Mouse (Mus musculus) limb, embryonic 14.5 days (tissue): ENCODE measurements around the gene Srcin1. TPM values are rescaled to one million over a fixed set of nuclear protein-coding genes. Genes with fewer than 3 reads are reported as not detected.

Experiments
- ATAC-seq: fragments of 200-750 bp; cut with Nextera tagmentation; 2 replicates; pipeline ENCODE4 v1.8.0; 2017; ENCODE audit warnings: low read depth, moderate number of reproducible peaks, moderate TSS enrichment; ENCODE audit not compliant: low FRiP score
- DNase-seq: peaks from one replicate; pipeline ENCODE4 v3.0.0-alpha.2; 2015; ENCODE audit warnings: low spot score
- H3K27ac ChIP-seq: fragments of 300-500 bp; sonication (generic); replicated peaks from 2 replicates; pipeline ENCODE4 v1.5.1; 2014; ENCODE audit warnings: low read depth, mild to moderate bottlenecking, low read length, moderate library complexity, mixed read lengths
- H3K27me3 ChIP-seq: fragments of 300-500 bp; sonication (generic); 2 replicates; pipeline ENCODE4 v1.6.1; 2014; ENCODE audit warnings: low read length, mixed read lengths; ENCODE audit not compliant: control insufficient read depth, insufficient read depth
- H3K36me3 ChIP-seq: fragments of 300-500 bp; sonication (generic); 2 replicates; pipeline ENCODE4 v1.6.1; 2014; ENCODE audit warnings: mild to moderate bottlenecking, low read length, moderate library complexity, mixed read lengths; ENCODE audit not compliant: control insufficient read depth, insufficient read depth
- H3K4me1 ChIP-seq: fragments of 300-500 bp; sonication (generic); 2 replicates; pipeline ENCODE4 v1.6.1; 2014; ENCODE audit warnings: antibody characterized with exemption, low read length, mixed read lengths; ENCODE audit not compliant: control insufficient read depth, insufficient read depth
- H3K4me2 ChIP-seq: fragments of 300-500 bp; sonication (generic); replicated peaks from 2 replicates; pipeline ENCODE4 v1.6.1; 2014; ENCODE audit warnings: low read depth, mild to moderate bottlenecking, low read length, moderate library complexity; ENCODE audit not compliant: severe bottlenecking
- H3K4me3 ChIP-seq: fragments of 300-500 bp; sonication (generic); replicated peaks from 2 replicates; pipeline ENCODE4 v1.5.1; 2014; ENCODE audit warnings: low read length
- H3K9ac ChIP-seq: fragments of 300-500 bp; sonication (generic); 2 replicates; pipeline ENCODE4 v1.6.1; 2014; ENCODE audit warnings: mild to moderate bottlenecking, low read depth, low read length, moderate library complexity; ENCODE audit not compliant: severe bottlenecking
- H3K9me3 ChIP-seq: fragments of 300-500 bp; sonication (generic); 2 replicates; pipeline ENCODE4 v1.6.1; 2016; ENCODE audit warnings: low read length; ENCODE audit not compliant: control insufficient read depth
- POLR2A ChIP-seq: fragments of 200-500 bp; IDR thresholded peaks from 2 replicates; pipeline ENCODE4 v1.8.0; 2012; ENCODE audit warnings: inconsistent platforms, mild to moderate bottlenecking, moderate library complexity, borderline replicate concordance; ENCODE audit not compliant: insufficient read depth, insufficient read length; ENCODE audit errors: extremely low read depth
- WGBS: fragments of 180-500 bp; shearing (Covaris S2); extraction: QIAGEN DNeasy Blood & Tissue Kit; methylation state at CpG from one replicate; pipeline ENCODE4 v1.1.7; 2014; 5-methylcytosine and 5-hydroxymethylcytosine counted together
- polyA plus RNA-seq, 2 experiments: library from polyadenylated mRNA; depleted of rRNA in 1 of 2; stranded (reverse) in 1 of 2; unstranded in 1 of 2; fragments of >200 nt; fragmentation: Nextera tagmentation in 1 of 2; extraction: Ambion mirVana in 1 of 2; gene quantifications; 2 replicates each; pipeline versions ENCODE4 v1.2.1 to v1.2.3; 2012 to 2014

The Srcin1 gene
- polyA plus RNA-seq, 2 experiments = 0.39 to 4.0 TPM

DNA sequence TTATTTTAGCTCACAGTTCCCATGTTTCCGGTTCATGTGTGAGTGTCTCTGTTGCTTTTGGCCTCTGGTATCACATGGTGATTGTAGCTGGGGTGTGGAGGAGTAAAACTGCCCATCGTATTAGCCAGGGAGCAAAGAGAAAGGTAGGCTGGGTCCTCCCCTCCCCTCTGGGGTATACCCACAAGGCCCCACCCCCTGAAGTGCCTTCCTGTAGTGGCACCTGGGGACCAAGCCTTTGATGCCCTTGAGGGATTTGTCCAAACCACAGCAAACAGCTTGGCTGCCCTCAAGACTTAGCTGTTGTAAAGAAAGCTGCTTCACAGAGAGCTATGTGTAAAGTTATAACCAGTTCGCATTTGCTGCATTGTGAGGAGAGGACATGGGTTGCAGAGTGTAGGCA lies 88.3 kb downstream of the Srcin1 start:
- H3K4me2 ChIP-seq = no peak overlapping the region
- 69% methylated on average over 3 of the region's 3 CpGs for WGBS
- ATAC-seq (no peak), DNase-seq (no peak)
- no peak for TF ChIP-seq POLR2A
- no peak overlapping the region for H3K27ac ChIP-seq
- no peak overlapping the region for H3K9ac ChIP-seq
- peaks cover 60% of the 10 kb centered on the region for H3K36me3 ChIP-seq
- H3K4me3 ChIP-seq = no peak overlapping the region
- no peaks in the 10 kb centered on the region for H3K9me3 ChIP-seq
- H3K27me3 ChIP-seq = no peaks in the 10 kb centered on the region
- H3K4me1 ChIP-seq = no peaks in the 10 kb centered on the region

- TF ChIP-seq POLR2A = no peak
- no peak overlapping the region for H3K9ac ChIP-seq
- peaks cover 59% of the 10 kb centered on the region for H3K36me3 ChIP-seq
- no peak for DNase-seq
- no peak for ATAC-seq
- no peaks in the 10 kb centered on the region for H3K27me3 ChIP-seq
- 78% methylated on average over 8 of the region's 8 CpGs for WGBS
- H3K27ac ChIP-seq = no peak overlapping the region
- H3K4me2 ChIP-seq = no peak overlapping the region
- no peak overlapping the region for H3K4me3 ChIP-seq
- no peaks in the 10 kb centered on the region for H3K9me3 ChIP-seq
- H3K4me1 ChIP-seq = no peaks in the 10 kb centered on the region
Observed at GRCm38 (mm10) chr11:97485661-97486060, 90.3 kb downstream of the Srcin1 start.

GRCm38 (mm10) chr11:97479824-97480223 lies 96.2 kb downstream of the Srcin1 start:
- Histone ChIP-seq H3K27ac (no peak overlapping the region), H3K9ac (no peak overlapping the region), H3K4me1 (no peaks in the 10 kb centered on the region), H3K4me2 (no peak overlapping the region), H3K36me3 (peaks cover 89% of the 10 kb centered on the region), H3K27me3 (no peaks in the 10 kb centered on the region), H3K4me3 (no peak overlapping the region), H3K9me3 (no peaks in the 10 kb centered on the region)
- TF ChIP-seq POLR2A = no peak
- WGBS = 88% methylated on average over 8 of the region's 8 CpGs
- DNase-seq (no peak), ATAC-seq (no peak)

DNA sequence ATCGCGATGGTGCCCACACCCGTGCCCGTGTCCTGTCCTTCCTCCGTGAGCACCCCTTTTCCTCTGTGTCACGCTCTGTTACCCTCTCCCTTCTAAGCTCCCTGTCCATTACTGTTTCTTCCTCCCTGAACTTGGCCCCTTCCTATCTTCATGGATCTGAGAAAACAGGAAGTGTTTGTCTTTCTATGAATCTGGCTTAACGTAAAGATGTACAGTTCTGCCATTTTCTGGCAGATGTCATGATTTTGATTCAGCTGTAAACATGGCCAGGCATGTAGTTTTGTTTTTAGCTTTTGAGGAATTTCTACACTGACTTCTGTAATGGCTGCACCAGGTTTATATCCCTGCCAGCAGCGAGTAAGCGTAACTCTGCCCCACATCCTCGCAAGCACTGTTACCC lies 96.9 kb downstream of the Srcin1 start:
- Histone ChIP-seq H3K27ac (no peak overlapping the region), H3K4me1 (no peaks in the 10 kb centered on the region)

GRCm38 (mm10) chr11:97478345-97478744 lies 97.6 kb downstream of the Srcin1 start:
- no peaks in the 10 kb centered on the region for H3K4me1 ChIP-seq
- WGBS = 81% methylated on average over 6 of the region's 6 CpGs
- ATAC-seq (no peak), DNase-seq (no peak)
- no peak overlapping the region for H3K27ac ChIP-seq
- no peaks in the 10 kb centered on the region for H3K27me3 ChIP-seq
- H3K4me3 ChIP-seq = no peak overlapping the region
- H3K9me3 ChIP-seq = no peaks in the 10 kb centered on the region
- no peak overlapping the region for H3K9ac ChIP-seq
- H3K36me3 ChIP-seq = peaks cover 95% of the 10 kb centered on the region
- H3K4me2 ChIP-seq = no peak overlapping the region
- TF ChIP-seq POLR2A = no peak

More for the DNA sequence above, 96.9 kb downstream of the Srcin1 start:
- no peak overlapping the region for H3K9ac ChIP-seq
- no peak for TF ChIP-seq POLR2A
- DNase-seq (no peak), ATAC-seq (no peak)
- peaks cover 92% of the 10 kb centered on the region for H3K36me3 ChIP-seq
- no peak overlapping the region for H3K4me2 ChIP-seq
- no peaks in the 10 kb centered on the region for H3K27me3 ChIP-seq
- no peak overlapping the region for H3K4me3 ChIP-seq
- 85% methylated on average over 10 of the region's 10 CpGs for WGBS
- H3K9me3 ChIP-seq = no peaks in the 10 kb centered on the region

- no peak for TF ChIP-seq POLR2A
Observed at GRCm38 (mm10) chr11:97477431-97477830, 98.6 kb downstream of the Srcin1 start.

More at GRCm38 (mm10) chr11:97477431-97477830, 98.6 kb downstream of the Srcin1 start:
- 93% methylated on average over 7 of the region's 7 CpGs for WGBS
- DNase-seq (no peak), ATAC-seq (no peak)
- Histone ChIP-seq H3K4me3 (no peak overlapping the region), H3K4me1 (no peaks in the 10 kb centered on the region), H3K36me3 (peaks cover 97% of the 10 kb centered on the region), H3K9ac (no peak overlapping the region), H3K9me3 (no peaks in the 10 kb centered on the region), H3K27me3 (no peaks in the 10 kb centered on the region), H3K27ac (no peak overlapping the region), H3K4me2 (no peak overlapping the region)
